Mouse (Mus musculus): ENCODE measurements around the gene Mctp2.

DNA sequence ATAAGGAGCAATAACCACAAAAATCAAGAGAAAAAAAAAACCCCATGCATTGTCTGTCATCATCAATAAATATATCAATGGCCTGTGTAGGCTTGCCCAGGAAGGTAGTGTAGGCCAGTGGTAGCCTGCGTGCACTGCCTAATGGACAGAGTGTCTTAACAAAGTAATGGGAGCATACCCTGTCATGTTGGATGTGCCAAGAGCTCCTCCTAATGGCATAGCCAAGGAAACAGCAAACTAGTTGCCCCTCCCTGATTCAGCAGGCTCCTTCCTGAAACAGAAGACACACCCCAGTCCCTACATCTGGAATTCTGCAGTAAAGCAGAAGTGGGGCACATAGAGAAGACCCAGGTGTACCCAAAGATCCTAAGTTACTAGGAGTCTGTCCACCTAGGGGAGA is 113.1 kb downstream of the Mctp2 start:
- TF ChIP-seq CTCF (IDR thresholded peaks at IDR 0.05; ENCODE audit: low read depth, low read length) (no peak), GATA1 (IDR thresholded peaks at IDR 0.05; ENCODE audit: borderline replicate concordance, low read length) (no peak), POLR2AphosphoS5 (IDR thresholded peaks at IDR 0.05; ENCODE audit: insufficient replicate concordance, low read depth, low read length) (no peak), TAL1 (conservative IDR thresholded peaks at IDR 0.05; ENCODE audit: low read depth, low read length) (no peak), GATA2 (IDR thresholded peaks at IDR 0.05; ENCODE audit: borderline replicate concordance, low read depth, low read length) (no peak)

Data from G1E (cell line).